Mouse (Mus musculus) limb, embryonic 13.5 days (tissue): ENCODE results near the gene Notum. TPM values are rescaled to one million over a fixed set of nuclear protein-coding genes. Genes with fewer than 3 reads are reported as not detected.
A peak's percentile ranks its signal among the peaks of the same experiment; 100 is the strongest.

Source experiments
- ATAC-seq: fragments of 200-750 bp; cut with Nextera tagmentation; 2 replicates; pipeline ENCODE4 v1.8.0; 2017; ENCODE audit warnings: low read depth, moderate number of reproducible peaks, moderate TSS enrichment; ENCODE audit not compliant: low FRiP score
- H3K27ac ChIP-seq: fragments of 300-500 bp; sonication (generic); 2 replicates; pipeline ENCODE4 v1.5.1; 2015; ENCODE audit warnings: inconsistent platforms, mild to moderate bottlenecking, moderate library complexity
- H3K27me3 ChIP-seq: fragments of 300-500 bp; sonication (generic); 2 replicates; pipeline ENCODE4 v1.6.1; 2015; ENCODE audit warnings: mild to moderate bottlenecking, inconsistent platforms
- H3K36me3 ChIP-seq: fragments of 300-500 bp; sonication (generic); 2 replicates; pipeline ENCODE4 v1.6.1; 2015; ENCODE audit warnings: inconsistent platforms, mild to moderate bottlenecking, moderate library complexity
- H3K4me1 ChIP-seq: fragments of 300-500 bp; sonication (generic); 2 replicates; pipeline ENCODE4 v1.6.1; 2015; ENCODE audit warnings: inconsistent platforms
- H3K4me2 ChIP-seq: fragments of 300-500 bp; sonication (generic); replicated peaks from 2 replicates; pipeline ENCODE4 v1.6.1; 2015; ENCODE audit warnings: inconsistent platforms, mild to moderate bottlenecking, moderate library complexity
- H3K4me3 ChIP-seq: fragments of 300-500 bp; sonication (generic); 2 replicates; pipeline ENCODE4 v1.5.1; 2015; ENCODE audit warnings: moderate library complexity, mild to moderate bottlenecking, inconsistent platforms
- H3K9ac ChIP-seq: fragments of 300-500 bp; sonication (generic); 2 replicates; pipeline ENCODE4 v1.6.1; 2015; ENCODE audit warnings: mild to moderate bottlenecking, inconsistent platforms
- H3K9me3 ChIP-seq: fragments of 300-500 bp; sonication (generic); 2 replicates; pipeline ENCODE4 v1.6.1; 2016; ENCODE audit warnings: inconsistent platforms
- WGBS: fragments of 180-500 bp; shearing (Covaris S2); methylation state at CpG from one replicate; pipeline ENCODE4 v1.1.7; 2015; 5-methylcytosine and 5-hydroxymethylcytosine counted together
- polyA plus RNA-seq: library from polyadenylated mRNA; unstranded; fragments of >200 nt; fragmentation: Nextera tagmentation; extraction: Ambion mirVana; gene quantifications from 2 replicates; pipeline ENCODE4 v1.2.1, GENCODE M21; 2015

The Notum gene
- polyA plus RNA-seq, 1 experiment from 2014 or later, result 6.5 TPM

DNA sequence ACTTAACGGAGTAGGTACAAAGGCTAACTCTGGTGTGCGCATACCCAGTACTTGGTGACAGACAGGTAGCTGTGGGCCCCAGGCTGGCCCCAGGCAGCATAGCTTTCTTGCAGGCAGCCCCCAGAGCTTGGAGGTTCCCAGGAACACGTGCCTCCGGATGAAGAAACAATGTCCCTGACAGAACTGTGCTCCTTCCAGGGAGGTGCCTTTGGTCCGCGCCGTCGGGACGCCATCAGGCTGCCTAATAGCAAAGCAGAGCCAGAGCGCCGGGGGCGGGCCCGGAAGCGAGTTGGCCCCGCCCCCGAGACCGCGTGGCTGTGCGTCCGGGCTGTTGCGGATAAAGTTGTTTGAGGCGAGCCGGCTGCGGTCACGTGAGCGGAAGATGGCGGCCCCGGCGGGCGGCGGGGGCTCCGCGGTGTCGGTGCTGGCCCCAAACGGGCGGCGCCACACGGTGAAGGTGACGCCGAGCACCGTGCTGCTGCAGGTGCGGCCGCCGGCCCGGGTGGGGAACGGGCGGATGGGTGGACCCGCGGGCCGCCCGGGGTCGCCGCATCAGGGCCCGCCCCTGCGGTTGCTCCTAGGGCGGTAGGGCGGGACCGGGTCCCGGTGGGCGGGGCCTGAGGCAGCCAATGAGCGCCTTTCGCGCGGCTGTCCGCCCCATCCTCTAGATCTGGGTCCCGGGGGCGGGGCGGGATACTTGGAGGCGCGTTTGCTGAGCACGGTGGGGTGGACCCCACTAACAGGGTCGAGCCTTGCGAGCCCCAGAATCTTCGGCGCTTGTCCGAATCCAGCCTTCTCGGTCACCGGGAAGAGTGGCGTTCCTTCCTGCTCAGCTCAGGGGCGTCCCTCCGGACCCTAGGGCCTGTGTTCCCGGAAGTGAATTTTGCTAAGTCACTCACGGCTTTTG lies 12.0 kb upstream of the Notum start, which contains the start of gene Aspscr1:
TSS of gene Aspscr1 (plus strand) at position 287 of the 907 bp plus-strand sequence.
- H3K4me1 ChIP-seq, result peaks cover 16% of the 10 kb centered on the region
- no peaks in the 10 kb centered on the region for H3K27me3 ChIP-seq
- H3K4me2 ChIP-seq, result peak within 1 kb of the TSS; percentile 89
- H3K9ac ChIP-seq, result peak within 1 kb of the TSS; percentile 76
- H3K4me3 ChIP-seq, result peak within 1 kb of the TSS; percentile 72
- no peaks in the 10 kb centered on the region for H3K9me3 ChIP-seq
- peaks cover 23% of the 10 kb centered on the region for H3K36me3 ChIP-seq
- whole genome bisulfite sequencing, result 1% methylated on average over 83 of the region's 83 CpGs
- peak within 1 kb of the TSS; percentile 79 for H3K27ac ChIP-seq
- peak; percentile 97 for ATAC-seq

- no peak for ATAC-seq
- H3K36me3 ChIP-seq, result no peaks in the 10 kb centered on the region
- peaks cover 23% of the 10 kb centered on the region for H3K27me3 ChIP-seq
- no peaks in the 10 kb centered on the region for H3K9me3 ChIP-seq
- H3K27ac ChIP-seq, result no peak overlapping the region
- H3K4me1 ChIP-seq, result peaks cover 14% of the 10 kb centered on the region
- peak overlapping the region; percentile 31; the same call in 1 of the 2 replicates for H3K9ac ChIP-seq
- 1% methylated on average over 3 of the region's 3 CpGs for WGBS
- no peak overlapping the region for H3K4me3 ChIP-seq
- H3K4me2 ChIP-seq, result no peak overlapping the region
These were observed 5.6 kb upstream of the Notum start for GRCm38 (mm10) chr11:120666617-120667016.

GRCm38 (mm10) chr11:120665406-120665805 lies 4.4 kb upstream of the Notum start:
- H3K9ac ChIP-seq, result no peak overlapping the region
- peaks cover 35% of the 10 kb centered on the region for H3K27me3 ChIP-seq
- peaks cover 24% of the 10 kb centered on the region for H3K4me1 ChIP-seq
- 48% methylated on average over 3 of the region's 3 CpGs for WGBS
- no peaks in the 10 kb centered on the region for H3K36me3 ChIP-seq
- H3K27ac ChIP-seq, result no peak overlapping the region
- H3K4me2 ChIP-seq, result no peak overlapping the region
- H3K9me3 ChIP-seq, result no peaks in the 10 kb centered on the region
- ATAC-seq, result no peak
- no peak overlapping the region for H3K4me3 ChIP-seq

DNA sequence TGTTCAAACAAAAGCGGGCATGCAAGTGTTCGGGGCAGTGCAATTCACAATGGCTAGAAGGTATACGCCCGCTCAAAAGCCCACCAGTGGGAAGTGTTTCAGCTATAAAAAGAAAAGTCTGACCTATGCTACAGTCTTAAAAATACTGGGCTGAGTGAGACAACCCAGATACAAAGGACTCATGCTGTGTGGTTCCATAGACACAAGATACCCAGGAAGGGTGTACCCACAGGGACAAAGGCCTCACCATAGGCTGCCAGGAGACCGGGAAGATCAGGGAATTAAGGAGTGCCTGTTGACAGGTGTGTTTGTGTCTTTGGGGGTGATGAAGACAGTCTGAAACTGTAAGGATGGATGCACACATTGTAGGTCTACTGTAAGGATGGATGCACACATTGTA lies 2.7 kb upstream of the Notum start:
- no peak for ATAC-seq
- Histone ChIP-seq H3K9me3 (no peaks in the 10 kb centered on the region), H3K27ac (no peak overlapping the region), H3K9ac (no peak overlapping the region), H3K4me3 (no peak overlapping the region), H3K27me3 (peaks cover 52% of the 10 kb centered on the region), H3K4me2 (no peak overlapping the region), H3K36me3 (no peaks in the 10 kb centered on the region), H3K4me1 (peaks cover 40% of the 10 kb centered on the region)
- 88% methylated on average over 5 of the region's 5 CpGs for WGBS

DNA sequence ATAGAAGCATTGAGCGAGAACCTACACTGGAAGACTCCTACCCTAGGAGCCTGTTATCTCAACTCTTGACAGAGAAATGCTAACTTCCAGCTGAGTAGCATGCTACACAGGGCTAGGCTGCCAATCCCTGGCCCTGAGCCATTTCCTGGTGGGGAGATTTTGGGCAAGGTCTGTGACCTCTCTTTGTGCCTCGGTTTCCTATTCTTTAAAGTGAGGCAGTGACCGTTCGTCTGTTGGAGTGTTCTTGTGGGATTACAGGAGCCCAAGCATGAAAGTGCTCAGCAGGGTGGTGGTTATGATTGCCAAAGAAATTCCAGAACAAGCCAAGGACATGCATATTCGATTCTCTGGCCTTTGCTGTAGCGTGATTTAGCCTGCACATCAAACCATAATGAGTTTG lies 1.8 kb upstream of the Notum start:
- Histone ChIP-seq H3K27me3 (peaks cover 62% of the 10 kb centered on the region), H3K4me3 (no peak overlapping the region), H3K4me2 (no peak overlapping the region), H3K4me1 (peaks cover 42% of the 10 kb centered on the region), H3K9ac (no peak overlapping the region), H3K9me3 (no peaks in the 10 kb centered on the region), H3K27ac (no peak overlapping the region), H3K36me3 (no peaks in the 10 kb centered on the region)
- 79% methylated on average over 6 of the region's 6 CpGs for WGBS
- no peak for ATAC-seq

GRCm38 (mm10) chr11:120660301-120661075 lies 487 bp downstream of the Notum start:
- Histone ChIP-seq H3K4me3 (peak overlapping the region; percentile 51), H3K4me1 (peaks cover 32% of the 10 kb centered on the region), H3K27me3 (peaks cover 71% of the 10 kb centered on the region), H3K4me2 (peak overlapping the region; percentile 81), H3K27ac (no peak overlapping the region), H3K9me3 (no peaks in the 10 kb centered on the region), H3K36me3 (no peaks in the 10 kb centered on the region), H3K9ac (peak overlapping the region; percentile 57)
- under 1% methylated on average over 92 of the region's 95 CpGs for WGBS
- peak; percentile 57; the same call in 1 of the 2 replicates for ATAC-seq

DNA sequence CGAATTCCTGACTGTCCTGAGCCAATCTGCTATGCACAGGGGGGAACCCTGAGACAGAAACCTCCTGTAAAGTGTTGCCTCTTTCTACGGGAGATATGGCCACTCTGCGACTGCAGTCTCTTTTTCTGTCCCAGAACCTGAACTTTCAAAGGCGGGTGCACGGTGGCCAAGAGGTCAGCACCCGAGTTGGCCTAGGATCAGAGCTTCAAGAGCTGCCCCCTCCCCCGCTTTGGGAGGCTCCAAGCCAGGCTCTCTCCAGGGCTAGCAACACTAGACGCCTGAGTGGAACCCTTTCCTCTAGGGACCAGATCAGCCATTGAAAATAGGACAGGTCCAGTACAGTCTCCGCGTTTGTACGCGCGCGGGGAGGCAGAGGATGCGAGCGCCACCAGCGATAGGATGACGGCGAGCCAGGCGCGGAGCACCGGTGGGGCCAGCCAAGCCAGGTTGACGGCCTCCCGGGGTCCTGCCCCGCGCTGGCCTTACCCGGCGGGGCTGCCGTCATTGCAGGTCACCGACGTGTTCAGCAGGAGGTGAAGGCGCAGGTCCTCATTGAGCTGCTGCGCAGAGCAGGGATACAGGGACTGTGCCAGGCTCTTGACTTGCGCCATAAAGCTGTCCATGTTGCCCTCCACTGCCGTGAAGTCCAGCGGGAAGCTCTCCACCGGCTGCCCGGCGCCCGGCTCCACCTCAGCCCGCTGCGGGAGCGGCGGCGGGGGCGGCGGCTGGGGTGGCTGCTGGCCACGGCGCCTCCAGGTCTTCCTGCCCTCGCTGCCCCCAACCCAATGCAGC lies 1.3 kb downstream of the Notum start:
- H3K27me3 ChIP-seq, result peaks cover 71% of the 10 kb centered on the region
- peak overlapping the region; percentile 81 for H3K4me2 ChIP-seq
- H3K9ac ChIP-seq, result peak overlapping the region; percentile 57
- peak; percentile 4; the same call in 1 of the 2 replicates for ATAC-seq
- peaks cover 29% of the 10 kb centered on the region for H3K4me1 ChIP-seq
- WGBS, result 1% methylated on average over 50 of the region's 50 CpGs
- peak overlapping the region; percentile 51 for H3K4me3 ChIP-seq
- no peaks in the 10 kb centered on the region for H3K36me3 ChIP-seq
- H3K27ac ChIP-seq, result no peak overlapping the region
- H3K9me3 ChIP-seq, result no peaks in the 10 kb centered on the region

GRCm38 (mm10) chr11:120658876-120659410 lies 2.0 kb downstream of the Notum start:
- H3K4me3 ChIP-seq, result peak overlapping the region; percentile 51
- H3K4me2 ChIP-seq, result peak overlapping the region; percentile 81
- H3K27ac ChIP-seq, result no peak overlapping the region
- H3K36me3 ChIP-seq, result no peaks in the 10 kb centered on the region
- H3K9ac ChIP-seq, result 0 out of 2 replicates have a peak overlapping the region, but pooled peaks have one; percentile 14
- no peak for ATAC-seq
- H3K27me3 ChIP-seq, result peaks cover 70% of the 10 kb centered on the region
- H3K4me1 ChIP-seq, result peaks cover 29% of the 10 kb centered on the region
- 2% methylated on average over 24 of the region's 24 CpGs for WGBS
- no peaks in the 10 kb centered on the region for H3K9me3 ChIP-seq

GRCm38 (mm10) chr11:120657301-120657700 lies 3.7 kb downstream of the Notum start:
- Histone ChIP-seq H3K9me3 (no peaks in the 10 kb centered on the region), H3K36me3 (no peaks in the 10 kb centered on the region), H3K27me3 (peaks cover 55% of the 10 kb centered on the region), H3K4me3 (no peak overlapping the region), H3K27ac (no peak overlapping the region), H3K4me2 (no peak overlapping the region), H3K9ac (no peak overlapping the region), H3K4me1 (peaks cover 29% of the 10 kb centered on the region)
- WGBS, result 76% methylated on average over 4 of the region's 4 CpGs
- no peak for ATAC-seq

DNA sequence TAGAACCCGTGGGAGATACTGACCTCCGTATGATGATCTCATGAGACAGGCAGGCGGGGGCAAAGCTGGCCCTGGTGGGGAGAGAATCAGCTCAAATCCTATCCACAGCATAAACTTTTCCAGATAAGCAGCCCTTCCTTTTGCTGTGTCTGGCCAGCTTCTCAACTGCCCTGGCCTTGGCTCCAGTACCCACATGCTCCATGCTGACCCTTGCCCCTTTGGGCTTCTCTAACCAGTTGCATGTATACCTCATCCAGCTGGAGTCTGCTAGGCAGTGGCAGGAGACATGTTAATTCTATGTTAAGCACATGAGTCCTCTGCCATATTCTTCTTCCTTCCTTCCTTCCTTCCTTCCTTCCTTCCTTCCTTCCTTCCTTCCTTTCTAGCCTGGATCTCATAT lies 6.2 kb downstream of the Notum start:
- peaks cover 12% of the 10 kb centered on the region for H3K4me1 ChIP-seq
- peaks cover 29% of the 10 kb centered on the region for H3K27me3 ChIP-seq
- 74% methylated on average over 3 of the region's 3 CpGs for WGBS
- H3K36me3 ChIP-seq, result no peaks in the 10 kb centered on the region
- no peak for ATAC-seq
- H3K9me3 ChIP-seq, result no peaks in the 10 kb centered on the region
- no peak overlapping the region for H3K4me2 ChIP-seq
- no peak overlapping the region for H3K27ac ChIP-seq
- H3K9ac ChIP-seq, result no peak overlapping the region
- no peak overlapping the region for H3K4me3 ChIP-seq

GRCm38 (mm10) chr11:120651872-120652271 lies 9.1 kb downstream of the Notum start:
- 68% methylated on average over 3 of the region's 3 CpGs for WGBS
- no peaks in the 10 kb centered on the region for H3K9me3 ChIP-seq
- peaks cover 9% of the 10 kb centered on the region for H3K4me1 ChIP-seq
- no peak overlapping the region for H3K27ac ChIP-seq
- peaks cover 14% of the 10 kb centered on the region for H3K27me3 ChIP-seq
- no peak overlapping the region for H3K4me2 ChIP-seq
- no peak overlapping the region for H3K9ac ChIP-seq
- H3K4me3 ChIP-seq, result no peak overlapping the region
- H3K36me3 ChIP-seq, result no peaks in the 10 kb centered on the region
- ATAC-seq, result no peak
